Mouse (Mus musculus) spleen, adult 10 weeks (tissue): ENCODE measurements around the gene Chgb. TPM values are rescaled to one million over a fixed set of nuclear protein-coding genes. Genes with fewer than 3 reads are reported as not detected.

Source experiments
- polyA plus RNA-seq: library from polyadenylated mRNA; stranded (reverse); fragments of 350-450 nt; fragmentation: Illumina TruSeq; extraction: RNeasy Lipid Tissue Mini Kit (QIAGEN cat#74804); gene quantifications from one replicate; pipeline ENCODE4 v1.2.3, GENCODE M21; 2015; ENCODE audit warnings: low replicate concordance; ENCODE audit not compliant: insufficient read depth

Gene Chgb
- polyA plus RNA-seq = not detected

DNA sequence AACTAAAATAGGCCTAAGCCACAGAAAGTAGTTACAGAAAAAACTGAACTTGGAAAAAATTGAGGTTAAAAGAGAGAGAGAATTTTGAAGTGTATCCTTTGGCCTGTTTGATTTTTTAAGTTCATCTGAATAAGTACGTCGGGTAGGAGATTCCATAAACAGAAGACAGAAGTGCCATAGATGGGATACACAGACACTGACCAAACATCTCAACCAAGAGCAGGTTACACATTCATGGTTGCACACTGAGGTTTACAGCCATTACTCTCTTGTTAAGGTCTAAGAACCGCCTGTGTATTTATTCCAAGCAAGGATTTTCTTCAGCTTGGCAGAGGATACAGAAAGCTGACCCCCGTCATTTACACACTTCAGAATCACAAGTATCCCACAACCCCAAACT lies at the start of gene Chgb:
Gene Chgb, plus strand, starts transcription at position 301 of the 400 bp plus-strand sequence.

DNA sequence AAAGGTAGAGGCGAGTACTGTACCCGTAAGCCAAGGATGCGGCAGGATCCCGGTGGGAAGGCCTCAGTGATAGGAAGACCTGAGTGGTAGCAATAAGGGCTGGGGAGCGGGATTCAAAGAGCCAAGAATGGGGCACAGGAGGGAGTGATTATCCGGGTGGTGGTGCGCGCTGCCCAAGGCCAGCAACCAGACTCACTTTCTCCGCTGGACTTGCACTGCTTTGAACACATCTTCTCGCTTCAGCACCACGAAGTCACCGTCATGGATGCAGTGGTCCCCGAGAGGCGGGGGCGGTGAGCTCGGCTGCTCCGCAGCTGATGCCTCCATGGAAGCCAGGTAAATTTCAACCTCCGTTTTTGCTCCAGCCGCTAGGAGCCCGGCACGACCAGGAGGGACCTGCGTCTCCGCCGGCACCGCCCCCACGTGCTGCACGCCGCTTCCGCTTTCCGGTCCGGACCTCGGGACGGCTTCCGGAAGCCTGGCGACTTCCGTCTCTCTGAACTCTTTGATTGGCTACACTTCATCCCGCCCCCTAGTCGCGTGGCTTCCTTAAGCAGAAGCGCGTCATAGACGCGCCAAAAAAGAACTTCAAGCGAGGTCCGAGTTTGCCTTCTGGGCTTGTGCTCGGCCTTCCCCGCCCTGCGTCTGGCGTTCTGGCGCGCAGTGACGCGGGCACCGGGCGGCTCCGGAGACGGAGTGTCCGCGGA lies 34.7 kb downstream of the Chgb start, which contains the start of the genes Trmt6 and Mcm8:
Gene Trmt6, minus strand, starts transcription at position 448 of the 707 bp plus-strand sequence.
Gene Mcm8, plus strand, starts transcription at position 534 of the 707 bp plus-strand sequence.

Other genes with a start within 250 kb of the Chgb start
- 147 TPM for gene Gpcpd1, start 193.5 kb upstream of the Chgb start, polyA plus RNA-seq
- gene Shld1, start 94.3 kb upstream of the Chgb start, polyA plus RNA-seq = 20.8 TPM
- gene Trmt6, start 34.8 kb downstream of the Chgb start, polyA plus RNA-seq = 48.1 TPM
- 3.9 TPM for gene Mcm8, start 34.9 kb downstream of the Chgb start, polyA plus RNA-seq
- 25.1 TPM for gene Crls1, start 65.4 kb downstream of the Chgb start, polyA plus RNA-seq
- gene Lrrn4, start 99.6 kb downstream of the Chgb start, polyA plus RNA-seq = 1.1 TPM
- gene Fermt1, start 164.6 kb downstream of the Chgb start, polyA plus RNA-seq = not detected